Mouse (Mus musculus): ENCODE data around the gene Pkig.

Gene Pkig

DNA sequence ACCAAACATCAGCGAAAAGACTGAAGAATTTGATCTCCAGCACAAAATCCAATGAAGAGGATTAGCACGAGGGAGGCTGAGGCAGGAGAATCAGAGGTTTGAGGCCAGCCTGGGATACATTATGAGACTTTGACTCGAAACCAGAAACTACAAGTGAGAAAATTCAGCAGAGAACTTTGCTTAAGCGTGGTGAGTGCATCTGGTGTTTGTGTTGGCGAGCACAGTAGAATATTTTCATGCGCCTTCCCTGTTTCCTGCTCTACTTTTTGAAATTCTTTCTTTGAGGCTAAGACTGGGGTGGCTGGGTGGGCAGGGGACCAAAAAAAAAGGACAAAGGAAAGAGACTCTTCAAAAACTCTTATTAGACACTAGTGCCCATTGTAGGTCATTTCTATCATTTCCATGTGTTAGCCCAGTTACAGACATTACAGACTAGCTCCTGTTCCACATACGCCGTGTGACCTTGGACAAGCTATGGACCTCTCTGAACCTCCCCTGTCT lies 53.2 kb downstream of the Pkig start:
- no peak for DNase-seq (ENCODE audit: low spot score)

- no peak for DNase-seq (ENCODE audit: low spot score)
Measured at GRCm38 (mm10) chr2:163712473-163712872, 54.3 kb downstream of the Pkig start.

GRCm38 (mm10) chr2:163712874-163713273 lies 54.7 kb downstream of the Pkig start:
- no peak for DNase-seq (ENCODE audit: low spot score)

DNA sequence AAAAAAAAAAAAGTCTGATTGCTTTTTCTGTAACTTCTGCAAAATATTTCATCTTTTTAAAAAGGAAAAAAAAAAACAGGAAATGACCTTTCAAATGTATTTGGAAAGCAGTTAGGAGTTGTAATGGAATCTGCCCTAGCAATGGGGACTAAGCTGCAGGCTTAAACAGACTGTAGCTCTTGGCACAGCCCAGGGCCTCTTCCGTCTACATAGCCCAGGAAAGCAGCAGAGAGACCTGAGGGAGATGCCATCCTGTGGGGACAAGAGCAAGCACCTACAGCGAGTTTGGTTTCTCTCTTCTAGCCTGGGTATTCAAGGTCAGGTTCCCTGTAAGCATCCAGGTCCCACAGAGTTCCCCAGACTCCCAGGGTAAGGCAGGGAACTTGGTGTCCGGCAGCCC lies 55.2 kb downstream of the Pkig start:
- no peak for DNase-seq (ENCODE audit: low spot score)

- no peak for DNase-seq (ENCODE audit: low spot score)
Measured at GRCm38 (mm10) chr2:163716448-163716847, 58.3 kb downstream of the Pkig start.

GRCm38 (mm10) chr2:163716853-163717252 lies 58.7 kb downstream of the Pkig start:
- peak; percentile 83 for DNase-seq (ENCODE audit: low spot score)

- DNase-seq (ENCODE audit: low spot score): no peak
Measured at GRCm38 (mm10) chr2:163718526-163718925, 60.3 kb downstream of the Pkig start.

DNA sequence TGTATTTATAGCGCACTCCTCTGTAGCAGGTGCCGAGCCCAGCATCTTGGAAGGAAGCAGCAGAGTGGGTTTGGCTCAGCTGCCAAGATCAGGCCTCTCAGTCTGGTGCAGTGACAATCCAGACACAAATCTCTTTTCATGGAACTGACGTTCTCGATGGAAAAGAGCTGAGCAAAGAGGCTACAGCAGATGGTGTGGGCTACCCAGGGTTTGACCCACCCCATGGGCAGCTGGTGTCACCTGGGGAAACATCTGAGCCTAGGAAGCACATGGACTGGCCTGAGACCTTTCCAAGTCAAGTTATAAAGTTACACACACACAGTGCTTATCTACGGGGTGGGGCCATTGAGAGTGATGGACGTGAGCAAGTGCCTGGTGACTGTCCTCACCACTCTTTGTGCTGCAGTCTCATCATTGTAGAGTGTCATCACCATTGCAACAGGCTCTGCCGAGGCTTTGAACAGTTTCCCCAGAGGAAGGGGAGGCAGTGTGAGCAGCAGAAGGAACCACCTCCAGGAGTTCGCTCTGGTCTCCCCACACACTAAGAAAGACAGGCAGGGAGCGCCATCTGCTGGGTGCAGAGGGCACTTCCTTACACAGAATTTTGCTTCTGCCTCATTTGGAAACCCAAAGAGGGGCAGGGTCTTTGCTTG lies 60.9 kb downstream of the Pkig start:
- DNase-seq (ENCODE audit: low spot score): peak; percentile 89

GRCm38 (mm10) chr2:163719616-163720015 lies 61.4 kb downstream of the Pkig start:
- DNase-seq (ENCODE audit: low spot score): no peak

DNA sequence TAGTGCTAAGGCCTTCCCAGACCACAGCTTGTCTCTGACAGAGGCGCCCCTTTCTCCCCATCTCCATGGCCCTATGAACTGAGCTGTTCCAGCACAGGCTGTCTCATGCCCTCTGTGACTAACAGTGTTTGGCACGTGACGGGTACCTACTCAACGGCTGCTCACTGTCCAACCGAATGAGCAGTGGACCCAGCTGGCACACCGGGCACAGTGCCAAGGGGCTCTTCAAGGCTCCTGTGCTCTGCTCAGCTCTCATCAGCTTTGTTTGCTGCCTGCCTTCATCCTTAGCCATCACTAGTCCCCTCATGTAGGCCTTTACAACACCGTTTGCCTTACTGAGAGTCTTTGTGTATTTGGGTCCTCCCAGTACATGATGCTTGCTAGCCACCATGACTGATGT lies 64.4 kb downstream of the Pkig start:
- peak; percentile 89 for DNase-seq (ENCODE audit: low spot score)

GRCm38 (mm10) chr2:163726766-163727393 lies 68.7 kb downstream of the Pkig start:
- no peak for DNase-seq (ENCODE audit: low spot score)

- DNase-seq (ENCODE audit: low spot score): no peak
Measured at GRCm38 (mm10) chr2:163728300-163728699, 70.1 kb downstream of the Pkig start.

- DNase-seq (ENCODE audit: low spot score): no peak
Measured at GRCm38 (mm10) chr2:163732021-163732420, 73.8 kb downstream of the Pkig start.

DNA sequence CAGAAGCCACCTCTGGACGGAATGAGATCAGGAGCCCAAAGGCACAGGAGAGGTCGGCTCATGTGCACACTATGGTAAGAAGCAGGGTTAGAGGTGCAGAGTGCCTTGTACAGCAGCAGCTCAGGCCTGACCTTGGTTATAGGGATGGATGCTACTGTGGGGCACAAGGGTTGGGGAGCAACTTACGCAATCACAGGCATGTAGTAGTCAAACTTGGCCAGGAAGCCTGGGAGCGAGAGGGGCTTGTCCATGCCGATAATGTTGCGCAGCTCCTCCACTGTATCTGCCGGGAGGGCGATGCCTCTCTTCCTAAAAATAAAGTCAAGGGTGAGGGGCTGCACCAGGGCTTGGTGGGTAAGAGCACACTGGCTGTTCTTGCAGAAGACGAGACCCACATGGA lies 77.0 kb downstream of the Pkig start:
- DNase-seq (ENCODE audit: low spot score): no peak

DNA sequence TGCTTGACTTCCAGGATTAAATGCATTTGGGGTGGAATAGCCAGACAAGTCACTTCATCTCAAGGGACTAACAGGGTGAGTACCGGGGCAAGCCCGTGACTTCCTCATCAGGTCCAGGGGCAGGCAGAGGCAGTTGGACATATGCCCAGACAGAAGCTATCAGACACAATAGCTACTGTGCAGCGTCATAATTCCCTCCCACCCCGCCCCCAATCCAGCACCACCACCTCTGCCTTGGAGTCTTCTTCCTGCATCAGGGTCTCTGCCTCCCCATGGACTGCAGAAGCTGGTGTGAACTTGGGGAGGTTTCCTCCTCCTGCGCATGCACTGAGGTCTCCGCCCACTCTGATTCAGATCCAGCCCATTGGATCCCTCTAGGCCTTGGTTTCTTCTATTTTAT lies 77.8 kb downstream of the Pkig start:
- DNase-seq (ENCODE audit: low spot score): peak; percentile 79

DNA sequence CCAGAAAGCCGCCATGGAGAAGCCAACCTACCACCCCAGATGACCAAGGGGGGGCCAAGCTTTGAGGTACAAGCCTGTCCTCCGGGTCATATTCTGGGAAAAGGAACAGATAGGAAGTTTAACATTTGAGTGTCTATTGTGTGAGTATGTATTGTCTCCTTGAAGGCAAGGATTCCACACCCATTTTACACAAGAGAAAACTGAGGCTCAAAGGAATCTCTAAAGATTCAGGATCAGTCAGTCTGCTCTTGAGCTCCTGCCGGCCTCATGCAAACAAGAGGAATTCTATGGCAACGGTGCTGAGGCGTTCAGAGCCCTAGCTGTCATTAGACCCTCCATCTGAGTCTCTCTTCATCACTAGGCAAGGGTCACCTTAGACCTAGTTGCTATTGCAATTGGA lies 84.5 kb downstream of the Pkig start:
- no peak for DNase-seq (ENCODE audit: low spot score)

DNA sequence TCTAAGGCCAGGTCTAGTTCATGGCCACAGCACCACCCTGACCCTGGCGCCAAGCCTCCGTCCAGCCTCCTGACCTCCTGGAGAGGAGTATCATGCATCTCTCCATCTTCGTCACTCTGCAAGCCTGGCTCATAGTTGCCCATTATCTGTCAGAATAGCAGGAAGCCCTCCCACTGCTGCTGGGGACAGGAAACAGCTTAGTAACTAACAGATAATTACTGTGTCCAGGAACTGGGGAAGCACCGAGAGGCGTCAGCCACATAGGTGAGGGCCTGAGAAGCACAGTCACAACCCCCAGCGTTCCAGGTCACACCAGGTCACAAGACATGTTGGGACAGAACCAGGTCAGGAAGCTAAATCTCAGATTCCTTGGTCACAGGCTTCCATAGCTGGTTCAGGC lies 85.2 kb downstream of the Pkig start:
- DNase-seq (ENCODE audit: low spot score): no peak

DNA sequence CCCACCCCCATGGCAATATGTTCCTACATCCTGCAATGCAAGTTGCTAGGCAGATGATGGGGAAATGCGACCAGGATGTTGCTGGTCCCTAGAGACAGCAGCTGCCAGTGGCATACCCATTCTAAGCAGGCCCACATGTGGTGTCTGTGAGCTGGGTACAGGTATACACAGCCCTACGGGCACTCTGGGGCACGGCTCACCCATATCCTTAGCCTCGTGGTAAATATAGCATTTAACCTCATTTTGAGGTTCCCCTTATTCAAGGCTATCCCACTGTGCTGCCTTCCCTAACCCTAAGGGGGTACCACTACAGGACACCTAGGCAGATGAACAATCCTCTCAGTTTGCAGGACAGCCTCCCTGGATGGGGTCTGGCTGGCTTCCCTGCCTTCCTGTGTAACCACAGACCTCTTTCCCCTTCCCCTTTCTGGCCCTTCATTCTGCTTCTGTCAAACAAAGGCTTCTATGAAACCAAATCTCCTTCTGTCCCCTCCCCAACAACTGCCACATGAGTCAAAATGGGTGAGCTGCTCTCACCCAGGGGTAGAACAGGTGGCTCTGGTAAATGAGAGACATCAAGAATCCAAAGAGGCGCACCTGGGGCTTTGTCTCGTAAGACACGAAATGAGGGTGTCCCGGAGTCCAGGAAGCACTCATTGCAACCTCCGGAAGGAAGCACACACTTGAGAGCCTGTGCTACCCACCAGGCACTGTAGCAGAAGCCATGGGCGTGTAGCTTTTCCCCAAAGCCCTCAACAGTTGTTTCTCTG lies 86.8 kb downstream of the Pkig start:
- DNase-seq (ENCODE audit: low spot score): no peak

DNA sequence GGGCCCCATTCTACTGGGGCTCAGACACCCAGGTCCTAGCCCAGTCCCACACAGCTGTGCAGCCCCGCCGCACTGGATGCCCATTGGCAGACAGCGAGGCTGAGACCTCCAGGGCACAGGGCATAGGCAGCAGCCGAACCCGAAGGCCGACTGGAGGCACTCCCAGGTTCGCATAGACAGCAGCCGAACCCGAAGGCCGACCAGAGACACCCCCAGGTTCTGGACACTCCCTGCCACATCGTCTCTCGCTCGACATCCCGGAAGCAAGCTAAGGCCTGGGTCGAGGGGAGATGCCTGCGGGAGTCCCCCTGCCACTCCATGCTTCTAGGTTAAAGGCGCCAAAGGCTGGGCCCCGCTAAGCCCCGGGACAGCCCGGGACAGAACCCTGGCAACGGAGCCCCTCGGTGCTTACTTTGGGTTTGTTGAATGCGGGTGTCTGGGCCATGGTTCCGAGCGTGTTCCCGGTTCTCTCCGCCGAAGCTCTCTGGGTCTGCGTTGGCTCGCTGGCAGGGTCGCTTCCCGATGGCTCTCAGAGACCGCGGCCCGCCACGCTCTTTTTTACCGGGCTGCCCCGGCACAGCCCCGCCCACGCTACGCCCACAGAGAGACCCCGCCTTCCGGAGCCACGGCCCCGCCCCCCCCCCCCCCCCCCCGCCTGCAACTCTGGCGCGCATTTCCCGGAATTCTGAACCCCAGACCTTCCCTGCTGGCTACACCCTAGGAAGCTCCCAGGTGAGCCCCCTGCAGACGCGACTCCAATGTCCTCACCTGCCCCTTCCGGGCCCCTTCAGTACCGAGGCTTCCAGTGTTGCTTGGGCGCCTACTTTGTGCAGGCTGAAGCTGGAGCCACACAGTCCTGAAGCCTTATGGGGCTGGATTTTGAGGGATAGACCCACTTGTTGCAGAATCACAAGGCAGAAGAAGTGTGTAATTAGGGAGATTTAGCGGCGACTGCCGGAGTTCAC lies 91.7 kb downstream of the Pkig start, which contains the start of gene Ada:
TSS of gene Ada (minus strand) at position 593 of the 965 bp plus-strand sequence.
- DNase-seq (ENCODE audit: low spot score): peak; percentile 67

GRCm38 (mm10) chr2:163754228-163754627 lies 96.0 kb downstream of the Pkig start:
- DNase-seq (ENCODE audit: low spot score): no peak

DNA sequence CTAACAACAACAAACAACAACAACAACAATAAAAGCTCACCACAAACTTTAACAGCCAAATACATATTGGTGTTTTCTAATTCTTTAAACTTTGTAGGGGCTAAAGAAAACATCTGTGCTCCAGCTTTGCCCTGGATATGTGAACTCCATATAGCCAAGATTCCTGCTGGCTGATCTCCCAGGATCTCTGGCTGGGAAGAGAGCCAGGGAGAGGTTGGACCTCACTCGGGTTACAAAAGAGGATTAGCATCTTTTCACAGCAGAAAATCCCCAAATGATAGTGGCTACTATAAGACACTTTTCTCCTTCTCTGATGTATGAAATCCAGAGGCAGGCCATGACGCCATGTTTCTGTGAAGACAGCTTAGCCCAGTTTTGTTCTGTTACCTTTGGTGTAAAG lies 98.5 kb downstream of the Pkig start:
- peak; percentile 46 for DNase-seq (ENCODE audit: low spot score)

GRCm38 (mm10) chr2:163758146-163758545 lies 100.0 kb downstream of the Pkig start:
- no peak for DNase-seq (ENCODE audit: low spot score)
